Mouse (Mus musculus) neural tube, embryonic 15.5 days (tissue): ENCODE results near the gene Pik3c2g. TPM values are rescaled to one million over a fixed set of nuclear protein-coding genes. Genes with fewer than 3 reads are reported as not detected.
A peak's percentile ranks its signal among the peaks of the same experiment; 100 is the strongest.

Source experiments
- ATAC-seq: fragments of 200-750 bp; cut with Nextera tagmentation; 2 replicates; pipeline ENCODE4 v1.8.0; 2017; ENCODE audit warnings: mild to moderate bottlenecking, moderate TSS enrichment, moderate library complexity; ENCODE audit not compliant: low FRiP score
- H3K27ac ChIP-seq: fragments of 300-500 bp; sonication (generic); replicated peaks from 2 replicates; pipeline ENCODE4 v1.5.1; 2015; ENCODE audit warnings: mild to moderate bottlenecking, inconsistent platforms
- H3K27me3 ChIP-seq: fragments of 300-500 bp; sonication (generic); replicated peaks from 2 replicates; pipeline ENCODE4 v1.6.1; 2015; ENCODE audit warnings: inconsistent platforms
- H3K36me3 ChIP-seq: fragments of 300-500 bp; sonication (generic); 2 replicates; pipeline ENCODE4 v1.6.1; 2015; ENCODE audit warnings: inconsistent platforms
- H3K4me1 ChIP-seq: fragments of 300-500 bp; sonication (generic); 2 replicates; pipeline ENCODE4 v1.6.1; 2015; ENCODE audit warnings: inconsistent platforms
- H3K4me2 ChIP-seq: fragments of 300-500 bp; sonication (generic); 2 replicates; pipeline ENCODE4 v1.6.1; 2015; ENCODE audit warnings: inconsistent platforms, mild to moderate bottlenecking, moderate library complexity
- H3K4me3 ChIP-seq: fragments of 300-500 bp; sonication (generic); replicated peaks from 2 replicates; pipeline ENCODE4 v1.5.1; 2015; ENCODE audit warnings: mild to moderate bottlenecking, inconsistent platforms
- H3K9ac ChIP-seq: fragments of 300-500 bp; sonication (generic); replicated peaks from 2 replicates; pipeline ENCODE4 v1.6.1; 2015; ENCODE audit warnings: mild to moderate bottlenecking, inconsistent platforms
- H3K9me3 ChIP-seq: fragments of 300-500 bp; sonication (generic); replicated peaks from 2 replicates; pipeline ENCODE4 v1.6.1; 2016; ENCODE audit warnings: inconsistent platforms
- WGBS: fragments of 180-500 bp; shearing (Covaris S2); methylation state at CpG from one replicate; pipeline ENCODE4 v1.1.7; 2015; ENCODE audit warnings: mixed read lengths; 5-methylcytosine and 5-hydroxymethylcytosine counted together
- polyA plus RNA-seq: library from polyadenylated mRNA; unstranded; fragments of >200 nt; fragmentation: Nextera tagmentation; extraction: Ambion mirVana; gene quantifications from 2 replicates; pipeline ENCODE4 v1.2.1, GENCODE M21; 2015

Gene Pik3c2g
- polyA plus RNA-seq, 1 experiment from 2014 or later: 0.19 TPM

DNA sequence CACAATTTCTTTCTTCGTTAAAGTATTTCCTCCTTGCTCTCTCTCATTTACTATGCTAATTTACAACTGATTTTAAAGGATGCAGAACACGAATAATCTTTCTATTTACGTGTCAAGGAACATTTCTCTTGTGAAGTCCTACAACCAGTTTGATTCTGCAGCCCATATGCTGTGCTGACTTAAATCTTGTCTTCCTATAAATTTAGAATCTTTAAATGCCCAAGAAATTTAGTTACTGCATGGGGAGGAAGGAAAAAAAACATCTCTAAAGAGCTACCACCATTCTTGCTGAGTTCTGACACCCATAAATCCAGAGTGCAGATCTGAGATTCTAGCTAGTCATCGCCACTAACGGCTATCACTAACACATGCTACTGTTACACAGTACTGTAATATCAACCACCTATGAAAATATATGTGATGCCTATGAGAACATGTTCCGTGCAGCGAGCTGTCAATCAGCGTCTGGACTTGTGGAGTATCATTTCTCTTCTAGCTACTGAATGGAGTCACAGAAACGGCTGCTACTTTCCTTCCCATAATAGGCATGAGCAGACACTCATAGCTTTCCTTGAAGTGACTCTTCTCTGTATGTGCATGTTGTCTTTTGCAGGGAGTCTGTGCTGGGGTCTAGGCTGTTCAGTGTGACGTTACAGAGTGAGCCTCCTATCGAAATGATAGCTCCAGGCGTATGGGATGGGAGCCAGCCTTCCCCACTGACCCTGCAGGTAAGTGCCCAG is 155.8 kb downstream of the Pik3c2g start:
- 0 out of 2 replicates have a peak, but pooled peaks have one; percentile 28 for ATAC-seq
- Histone ChIP-seq H3K4me3 (no peak overlapping the region), H3K9ac (no peak overlapping the region), H3K36me3 (no peaks in the 10 kb centered on the region), H3K27ac (no peak overlapping the region), H3K4me1 (no peaks in the 10 kb centered on the region; the same call in 1 of the 2 replicates), H3K9me3 (no peaks in the 10 kb centered on the region), H3K27me3 (no peaks in the 10 kb centered on the region), H3K4me2 (no peak overlapping the region)
- WGBS: 77% methylated on average over 12 of the region's 12 CpGs

GRCm38 (mm10) chr6:139746758-139747479 is 159.9 kb downstream of the Pik3c2g start:
- Histone ChIP-seq H3K4me1 (no peaks in the 10 kb centered on the region), H3K36me3 (no peaks in the 10 kb centered on the region), H3K9ac (no peak overlapping the region), H3K27me3 (no peaks in the 10 kb centered on the region), H3K9me3 (no peaks in the 10 kb centered on the region), H3K4me2 (no peak overlapping the region), H3K27ac (no peak overlapping the region), H3K4me3 (no peak overlapping the region)
- 52% methylated on average over 7 of the region's 7 CpGs for WGBS
- ATAC-seq: no peak

GRCm38 (mm10) chr6:139748091-139748771 is 161.2 kb downstream of the Pik3c2g start:
- 88% methylated on average over 13 of the region's 13 CpGs for WGBS
- no peaks in the 10 kb centered on the region for H3K36me3 ChIP-seq
- H3K4me1 ChIP-seq: no peaks in the 10 kb centered on the region
- H3K9ac ChIP-seq: no peak overlapping the region
- no peak overlapping the region for H3K27ac ChIP-seq
- no peak overlapping the region for H3K4me2 ChIP-seq
- no peaks in the 10 kb centered on the region for H3K27me3 ChIP-seq
- H3K4me3 ChIP-seq: no peak overlapping the region
- ATAC-seq: no peak
- no peaks in the 10 kb centered on the region for H3K9me3 ChIP-seq

DNA sequence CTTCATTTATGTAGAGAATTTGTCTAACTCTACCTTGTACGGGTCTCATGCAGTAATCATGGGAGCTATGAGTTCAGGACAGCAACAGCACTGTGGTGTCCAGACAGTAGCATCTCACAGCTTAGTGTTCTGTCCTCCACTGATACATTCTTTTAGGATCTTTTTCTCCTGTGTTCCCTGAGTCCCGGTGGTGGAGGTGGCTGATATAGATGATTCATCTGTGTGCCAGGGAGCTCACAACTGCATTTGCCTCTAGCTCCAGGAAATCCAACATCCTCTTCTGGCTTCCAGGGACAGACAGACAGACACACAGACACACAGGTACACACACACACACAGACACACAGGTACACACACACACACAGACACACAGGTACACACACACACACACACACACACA is 163.6 kb downstream of the Pik3c2g start:
- H3K9ac ChIP-seq: no peak overlapping the region
- no peaks in the 10 kb centered on the region for H3K9me3 ChIP-seq
- H3K36me3 ChIP-seq: no peaks in the 10 kb centered on the region
- no peak overlapping the region for H3K4me3 ChIP-seq
- H3K4me1 ChIP-seq: no peaks in the 10 kb centered on the region
- no peaks in the 10 kb centered on the region for H3K27me3 ChIP-seq
- H3K27ac ChIP-seq: no peak overlapping the region
- H3K4me2 ChIP-seq: no peak overlapping the region
- 91% methylated on average over 2 of the region's 2 CpGs for WGBS
- ATAC-seq: no peak

GRCm38 (mm10) chr6:139751022-139751421 is 164.0 kb downstream of the Pik3c2g start:
- 60% methylated on average over 3 of the region's 3 CpGs for WGBS
- no peak for ATAC-seq
- no peak overlapping the region for H3K4me3 ChIP-seq
- H3K9me3 ChIP-seq: no peaks in the 10 kb centered on the region
- H3K4me2 ChIP-seq: no peak overlapping the region
- H3K9ac ChIP-seq: no peak overlapping the region
- H3K36me3 ChIP-seq: no peaks in the 10 kb centered on the region
- no peak overlapping the region for H3K27ac ChIP-seq
- no peaks in the 10 kb centered on the region for H3K27me3 ChIP-seq
- no peaks in the 10 kb centered on the region for H3K4me1 ChIP-seq

DNA sequence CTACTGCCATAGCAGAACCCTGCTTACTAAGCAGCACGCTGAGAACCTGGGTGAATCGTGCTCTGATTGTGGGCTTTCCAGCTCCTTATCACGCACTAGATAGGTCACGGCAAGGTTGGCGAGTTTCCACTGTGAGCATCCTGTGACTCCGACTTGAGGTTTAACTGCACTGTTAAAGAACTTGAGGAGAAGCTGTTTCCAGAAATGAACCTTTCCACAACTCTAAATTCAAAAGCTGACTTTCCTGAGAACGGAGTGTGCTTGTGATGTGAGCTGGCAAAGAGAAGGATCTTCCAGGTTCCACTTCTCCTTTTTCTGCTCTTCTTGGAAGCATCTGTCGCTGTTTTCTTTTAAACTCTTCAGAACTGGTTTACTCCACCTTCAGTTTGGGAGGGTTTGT is 170.9 kb downstream of the Pik3c2g start:
- no peaks in the 10 kb centered on the region for H3K9me3 ChIP-seq
- 94% methylated on average over 8 of the region's 8 CpGs for WGBS
- no peak overlapping the region for H3K4me2 ChIP-seq
- no peaks in the 10 kb centered on the region for H3K4me1 ChIP-seq
- H3K4me3 ChIP-seq: no peak overlapping the region
- H3K9ac ChIP-seq: no peak overlapping the region
- no peaks in the 10 kb centered on the region for H3K27me3 ChIP-seq
- no peak for ATAC-seq
- no peaks in the 10 kb centered on the region for H3K36me3 ChIP-seq
- no peak overlapping the region for H3K27ac ChIP-seq

GRCm38 (mm10) chr6:139760978-139761377 is 174.0 kb downstream of the Pik3c2g start:
- Histone ChIP-seq H3K4me1 (no peaks in the 10 kb centered on the region), H3K36me3 (no peaks in the 10 kb centered on the region), H3K9me3 (no peaks in the 10 kb centered on the region), H3K4me3 (no peak overlapping the region), H3K27me3 (no peaks in the 10 kb centered on the region), H3K9ac (no peak overlapping the region), H3K27ac (no peak overlapping the region), H3K4me2 (no peak overlapping the region)
- no peak for ATAC-seq
- WGBS: 50% methylated on average over 4 of the region's 4 CpGs

GRCm38 (mm10) chr6:139764398-139764797 is 177.4 kb downstream of the Pik3c2g start:
- no peak overlapping the region for H3K27ac ChIP-seq
- 83% methylated on average over 3 of the region's 3 CpGs for WGBS
- H3K36me3 ChIP-seq: no peaks in the 10 kb centered on the region
- no peaks in the 10 kb centered on the region for H3K9me3 ChIP-seq
- H3K27me3 ChIP-seq: no peaks in the 10 kb centered on the region
- no peak overlapping the region for H3K4me2 ChIP-seq
- no peak for ATAC-seq
- no peak overlapping the region for H3K4me3 ChIP-seq
- H3K4me1 ChIP-seq: no peaks in the 10 kb centered on the region
- H3K9ac ChIP-seq: no peak overlapping the region

GRCm38 (mm10) chr6:139769744-139770473 is 182.9 kb downstream of the Pik3c2g start:
- WGBS: 81% methylated on average over 7 of the region's 7 CpGs
- Histone ChIP-seq H3K36me3 (no peaks in the 10 kb centered on the region), H3K9ac (no peak overlapping the region), H3K4me2 (no peak overlapping the region), H3K4me3 (no peak overlapping the region), H3K9me3 (no peaks in the 10 kb centered on the region), H3K27ac (no peak overlapping the region), H3K27me3 (no peaks in the 10 kb centered on the region), H3K4me1 (no peaks in the 10 kb centered on the region)
- no peak for ATAC-seq

DNA sequence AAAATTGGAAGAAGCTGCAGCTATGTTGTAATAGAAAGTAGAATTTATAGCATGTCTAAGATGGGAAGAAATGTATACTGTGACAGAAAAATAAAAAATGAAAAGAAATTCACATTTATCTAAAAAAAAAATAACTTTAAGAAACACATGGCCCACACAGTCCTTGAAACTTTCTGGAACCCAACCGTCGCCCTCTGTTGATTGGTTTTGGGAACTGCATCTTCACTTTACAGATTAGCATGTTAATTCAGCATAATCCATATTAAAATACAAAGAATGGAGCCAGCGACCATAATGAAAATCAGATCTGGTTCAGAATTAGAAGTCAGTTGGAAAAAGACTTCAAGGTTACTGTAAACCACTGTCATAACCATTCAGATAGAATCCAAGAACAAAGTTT is 183.5 kb downstream of the Pik3c2g start:
- no peaks in the 10 kb centered on the region for H3K4me1 ChIP-seq
- H3K36me3 ChIP-seq: no peaks in the 10 kb centered on the region
- H3K27me3 ChIP-seq: no peaks in the 10 kb centered on the region
- no peak overlapping the region for H3K4me2 ChIP-seq
- no peak overlapping the region for H3K9ac ChIP-seq
- no peaks in the 10 kb centered on the region for H3K9me3 ChIP-seq
- WGBS: 45% methylated on average over 3 of the region's 3 CpGs
- no peak for ATAC-seq
- H3K27ac ChIP-seq: no peak overlapping the region
- no peak overlapping the region for H3K4me3 ChIP-seq

- Histone ChIP-seq H3K4me2 (no peak overlapping the region), H3K9ac (no peak overlapping the region), H3K9me3 (no peaks in the 10 kb centered on the region), H3K27ac (no peak overlapping the region), H3K4me3 (no peak overlapping the region), H3K36me3 (no peaks in the 10 kb centered on the region), H3K27me3 (no peaks in the 10 kb centered on the region), H3K4me1 (no peaks in the 10 kb centered on the region)
- no peak for ATAC-seq
- WGBS: 67% methylated on average over 11 of the region's 11 CpGs
These were observed 190.7 kb downstream of the Pik3c2g start for GRCm38 (mm10) chr6:139777576-139778282.
